Mouse (Mus musculus) liver (tissue): Measurements from ENCODE around the gene Kntc1.
A peak's percentile ranks its signal among the peaks of the same experiment; 100 is the strongest.
"Not testable (repeated sequence)": the region's sequence is repeated elsewhere in the genome, so short reads cannot be mapped to it uniquely, and the experiment has no call there.

Experiments
- DNase-seq: peaks from one replicate; pipeline ENCODE4 v3.0.0-alpha.2; 2020; ENCODE audit warnings: mixed read lengths

The Kntc1 gene

GRCm38 (mm10) chr5:123749065-123750064 is at the start of gene Kntc1, which contains the start of gene Rsrc2:
Gene Kntc1 (plus strand): TSS chr5:123749716.
Gene Rsrc2 (minus strand): TSS chr5:123749414.
- DNase-seq = peak; percentile 99

DNA sequence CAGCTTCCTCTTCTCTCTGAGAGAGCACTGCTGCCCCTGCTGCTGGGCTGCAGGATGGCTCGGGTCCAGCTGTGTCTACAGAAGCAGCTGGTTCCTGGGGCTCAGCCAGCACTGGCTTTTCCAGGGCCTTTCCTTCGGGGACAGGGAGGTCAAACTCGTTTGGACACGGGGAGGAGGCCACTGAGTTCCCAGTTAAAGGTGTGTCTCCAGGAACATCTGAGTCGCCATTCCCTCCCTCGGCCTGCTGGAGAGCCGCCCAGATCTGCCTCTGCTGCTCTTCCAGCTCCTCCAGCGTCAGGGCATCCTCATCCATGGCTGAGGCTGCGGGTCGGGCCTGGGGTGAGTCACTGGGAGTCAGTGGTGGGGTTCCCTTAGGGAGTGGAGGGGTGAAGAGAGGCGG is 48.9 kb upstream of the Kntc1 start:
- no peak for DNase-seq

DNA sequence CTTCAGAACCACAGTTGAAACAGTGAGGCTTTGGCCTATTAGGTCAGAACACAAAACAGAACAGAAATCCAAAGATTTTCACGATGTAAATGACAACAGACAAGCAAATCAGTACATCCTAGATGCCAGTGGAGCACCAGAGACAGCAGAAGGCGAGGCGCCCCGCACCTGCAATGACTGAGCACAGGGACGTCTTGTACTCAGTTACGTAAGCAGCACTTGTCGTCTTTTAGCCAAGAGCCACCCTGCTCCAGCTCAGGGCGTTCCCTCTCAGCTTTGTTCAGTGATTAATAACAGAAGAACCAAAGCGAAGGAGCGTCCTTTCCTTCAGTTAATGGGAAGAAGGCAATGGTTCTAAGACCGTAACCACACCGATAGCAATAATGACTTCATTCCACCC is 40.9 kb upstream of the Kntc1 start:
- DNase-seq = no peak

DNA sequence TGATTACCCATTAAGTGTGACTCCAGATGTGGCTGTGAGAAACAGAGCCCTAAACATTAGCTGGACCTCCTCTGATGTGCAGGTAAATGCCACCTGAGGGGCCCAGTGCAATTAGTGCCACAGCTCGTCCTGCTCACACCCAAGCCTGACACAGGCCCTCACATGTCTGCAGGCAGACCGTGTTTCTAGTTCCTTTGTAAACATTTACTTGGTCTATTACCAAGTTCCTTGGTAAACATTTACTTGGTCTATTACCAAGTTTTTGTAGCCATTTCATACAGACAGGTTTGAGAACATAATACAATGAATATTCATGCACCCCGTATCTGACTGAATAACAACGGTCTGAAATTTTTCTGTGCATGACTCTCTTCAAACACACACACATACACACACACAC is 39.9 kb upstream of the Kntc1 start:
- no peak for DNase-seq

GRCm38 (mm10) chr5:123713782-123714181 is 35.7 kb upstream of the Kntc1 start:
- no peak for DNase-seq

- no peak for DNase-seq
Observed at GRCm38 (mm10) chr5:123714622-123715021, 34.9 kb upstream of the Kntc1 start.

DNA sequence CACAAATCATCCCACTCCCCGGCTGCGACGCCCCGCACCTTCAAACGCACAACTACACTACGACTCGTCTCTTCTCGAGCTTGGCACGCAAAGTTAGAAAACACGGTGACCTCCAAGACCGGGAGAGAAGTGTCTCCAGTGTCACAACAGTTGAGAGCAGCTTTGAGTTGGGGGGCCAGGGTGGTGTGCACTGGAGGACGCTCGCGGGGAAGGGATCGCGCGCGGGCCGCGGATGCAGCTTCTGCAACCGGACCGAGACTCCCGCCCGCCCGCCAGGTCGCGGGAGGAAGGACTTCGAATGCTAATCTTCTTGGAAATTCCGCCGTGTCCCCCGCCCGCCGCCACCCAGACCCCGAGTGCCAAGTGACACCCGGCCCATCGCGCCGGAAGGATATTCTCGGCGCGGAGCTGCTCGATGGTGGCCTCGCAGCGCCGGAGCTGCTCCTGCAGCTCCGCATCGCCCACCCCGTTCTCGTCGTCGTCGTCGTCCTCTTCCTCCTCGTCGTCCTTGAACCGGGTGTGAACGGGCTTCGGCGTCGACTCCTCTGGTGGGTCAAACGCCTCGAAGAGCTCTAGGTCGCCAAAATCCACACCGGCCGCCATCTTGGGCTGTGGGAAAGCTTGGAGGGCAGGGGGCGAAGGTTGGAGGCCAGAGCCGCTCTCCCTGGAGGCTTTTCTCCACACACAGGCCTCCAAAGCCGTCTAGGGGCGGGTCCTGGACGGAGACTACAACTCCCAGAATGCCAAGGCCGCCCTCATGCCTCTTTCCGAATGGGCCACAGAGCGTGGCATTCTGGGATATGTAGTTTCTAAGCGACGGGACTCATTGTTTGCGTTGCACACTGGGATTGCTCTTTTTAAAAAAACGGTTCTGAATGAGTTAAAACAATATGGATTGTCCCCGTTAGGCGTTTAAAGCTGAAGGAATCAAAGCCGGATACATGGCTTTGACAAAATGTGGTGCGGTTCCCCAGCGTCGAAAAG is 28.9 kb upstream of the Kntc1 start, which contains the start of gene Zcchc8:
Zcchc8 (minus strand) TSS at position 773 of the 984 bp plus-strand sequence.
- peak; percentile 95 for DNase-seq

- not testable (repeated sequence) for DNase-seq
Observed at GRCm38 (mm10) chr5:123723816-123724215, 25.7 kb upstream of the Kntc1 start.

DNA sequence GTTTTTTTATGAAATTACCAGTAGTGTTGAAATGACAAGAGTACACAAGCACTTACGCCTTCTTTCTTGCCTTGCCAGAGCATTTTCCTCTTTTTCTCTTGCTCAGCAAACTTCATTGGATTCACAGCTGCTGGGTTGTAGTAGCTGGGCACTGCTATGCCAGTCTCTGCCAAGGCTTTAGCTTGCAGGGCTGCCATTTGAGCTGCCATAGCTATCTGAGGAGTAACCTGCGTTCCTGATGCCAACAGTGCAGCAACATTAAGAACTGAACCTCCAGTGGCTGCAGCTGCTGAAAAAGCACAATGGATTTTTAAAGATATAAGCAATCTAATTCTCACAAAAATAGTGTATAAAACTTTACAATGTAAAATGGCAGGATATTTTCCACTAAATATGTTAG is 18.5 kb upstream of the Kntc1 start:
- DNase-seq = no peak

DNA sequence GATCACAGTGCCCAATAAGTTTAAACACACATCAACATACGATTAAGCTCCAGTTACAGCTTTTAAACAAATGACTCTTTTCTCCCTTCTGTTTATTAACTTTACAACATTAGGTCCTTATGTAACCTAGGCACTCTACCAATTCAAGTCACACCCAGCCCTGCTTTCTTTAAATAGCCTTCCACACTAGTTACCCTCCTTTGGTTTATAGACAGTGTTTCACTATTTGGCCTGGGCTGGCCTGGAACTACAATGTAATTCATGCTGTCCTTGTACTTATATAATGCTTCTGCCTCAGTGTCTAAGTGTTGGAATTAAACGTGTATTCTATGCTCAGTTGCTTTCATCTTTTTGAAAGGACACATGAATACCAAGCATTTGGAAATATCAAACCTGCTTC is 5.2 kb upstream of the Kntc1 start:
- no peak for DNase-seq

- no peak for DNase-seq
Observed at GRCm38 (mm10) chr5:123746253-123746652, 3.3 kb upstream of the Kntc1 start.

DNA sequence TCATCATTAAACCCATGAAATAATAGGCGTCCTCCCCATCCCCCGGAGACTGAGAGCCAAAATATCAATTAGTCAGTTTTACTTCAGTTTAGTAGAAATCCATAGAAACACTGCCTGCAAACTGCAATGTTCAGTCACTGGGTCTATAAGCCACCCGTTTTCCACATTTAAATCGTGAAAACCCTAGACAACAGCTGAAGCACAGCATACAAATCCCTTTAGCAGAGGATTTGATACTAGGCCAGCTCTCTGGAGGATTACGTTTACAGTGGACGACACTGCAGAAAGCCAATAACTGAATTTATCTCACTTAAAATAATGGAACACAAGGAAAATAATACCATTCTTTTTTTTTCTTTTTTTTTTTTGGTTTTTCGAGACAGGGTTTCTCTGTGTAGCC is 1.9 kb upstream of the Kntc1 start:
- no peak for DNase-seq

- no peak for DNase-seq
Observed at GRCm38 (mm10) chr5:123748339-123749064, 1.0 kb upstream of the Kntc1 start.

- DNase-seq = no peak
Observed at GRCm38 (mm10) chr5:123765506-123765905, 16.0 kb downstream of the Kntc1 start.

DNA sequence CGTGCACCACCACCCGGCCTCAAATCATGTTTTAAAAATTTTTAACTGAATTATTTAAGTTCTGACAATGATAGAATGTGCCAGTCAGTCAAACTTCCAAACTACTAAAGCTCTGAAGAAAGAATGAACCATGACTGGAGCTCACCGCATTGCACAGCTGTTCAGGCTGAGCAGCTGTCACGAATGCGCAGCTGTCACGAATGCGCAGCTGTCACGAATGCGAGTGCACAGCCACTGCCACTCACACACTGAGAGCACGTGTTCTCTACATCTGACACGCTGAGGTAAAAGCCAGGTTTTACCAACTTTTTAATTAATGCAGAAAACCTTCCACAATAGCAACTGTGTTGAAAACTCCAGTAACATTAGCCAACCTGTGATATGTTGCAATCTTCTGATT is 16.9 kb downstream of the Kntc1 start:
- DNase-seq = not testable (repeated sequence)

- no peak for DNase-seq
Observed at GRCm38 (mm10) chr5:123773441-123773840, 23.9 kb downstream of the Kntc1 start.

DNA sequence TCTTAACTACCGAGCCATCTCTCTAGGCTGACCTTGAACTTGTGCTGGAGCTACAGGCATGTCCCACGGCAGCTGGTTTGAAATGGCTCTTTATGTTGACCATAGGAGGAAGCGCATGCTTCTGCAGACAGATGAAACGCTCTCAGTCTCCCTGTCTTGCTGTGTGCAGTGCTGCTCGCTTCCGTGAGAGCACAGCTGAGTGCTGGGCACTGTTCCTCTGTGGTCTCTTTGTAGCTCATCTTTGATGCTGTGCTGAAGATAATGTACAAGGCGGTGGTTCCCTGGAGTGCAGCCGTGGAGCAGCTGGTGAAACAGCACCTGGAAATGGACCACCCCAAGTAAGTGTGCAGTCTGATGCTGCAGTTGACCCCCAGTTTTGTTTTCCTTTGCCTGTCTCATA is 31.2 kb downstream of the Kntc1 start:
- no peak for DNase-seq

DNA sequence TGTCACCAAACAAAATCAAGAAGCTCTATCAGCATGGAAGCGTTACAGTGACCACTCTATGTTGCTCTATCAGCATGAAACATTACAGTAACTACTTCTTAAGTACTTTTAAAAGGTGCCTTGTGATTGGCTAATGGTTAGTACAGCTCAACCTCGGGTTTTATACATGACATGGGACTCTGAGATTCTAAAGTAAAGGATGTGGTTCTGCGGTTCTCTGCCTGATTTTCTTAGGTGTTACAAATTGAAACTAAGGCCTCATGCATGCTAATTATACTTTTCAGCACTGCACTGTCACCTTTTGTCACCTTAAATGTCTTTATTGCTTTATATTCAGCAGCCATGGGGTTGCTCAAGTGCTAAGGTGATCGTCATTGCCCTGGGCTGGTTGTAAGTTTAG is 32.3 kb downstream of the Kntc1 start:
- DNase-seq = no peak

GRCm38 (mm10) chr5:123788976-123789375 is 39.5 kb downstream of the Kntc1 start:
- no peak for DNase-seq

- no peak for DNase-seq
Observed at GRCm38 (mm10) chr5:123793081-123793480, 43.6 kb downstream of the Kntc1 start.

DNA sequence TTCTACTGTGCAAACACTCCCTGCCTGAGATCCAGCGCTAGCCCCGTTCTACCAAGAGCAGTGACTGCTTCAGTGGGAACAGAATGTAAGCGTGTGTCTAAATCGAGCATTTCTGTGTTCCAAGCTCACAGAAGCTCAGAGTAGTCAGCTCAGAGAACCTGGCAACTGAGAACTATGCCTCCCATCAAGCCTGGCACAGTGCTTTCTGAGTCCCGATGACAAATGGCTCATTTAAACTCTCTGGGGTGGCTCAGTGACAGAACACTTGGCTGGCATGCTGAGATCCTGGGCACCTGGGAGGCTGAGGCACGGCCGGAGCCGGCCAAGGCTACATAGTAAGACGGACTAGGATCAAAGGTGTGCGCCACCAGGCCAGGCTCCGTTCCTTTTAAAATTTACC is 56.8 kb downstream of the Kntc1 start:
- no peak for DNase-seq

DNA sequence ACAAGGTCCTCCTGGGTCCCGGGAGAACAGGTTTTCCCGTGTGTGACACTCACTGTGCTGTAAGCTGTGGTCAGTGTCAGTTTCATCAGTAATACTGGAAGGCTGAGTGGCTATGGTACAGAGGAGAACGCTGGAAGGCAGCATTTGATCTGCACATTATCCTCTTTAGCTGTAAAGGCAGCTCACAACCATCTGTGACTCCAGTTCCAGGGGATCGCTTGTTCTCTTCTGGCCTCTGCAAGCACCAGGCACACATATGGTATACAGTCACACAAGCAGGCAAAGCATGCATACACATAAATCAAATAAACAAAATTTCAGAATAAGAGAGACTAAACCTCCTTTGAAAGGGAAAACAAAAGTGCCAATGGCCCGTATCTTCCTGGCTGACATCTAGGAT is 59.0 kb downstream of the Kntc1 start:
- DNase-seq = no peak
